Mouse (Mus musculus): Measurements from ENCODE around the gene Pogz. TPM values are rescaled to one million over a fixed set of nuclear protein-coding genes. Genes with fewer than 3 reads are reported as not detected.
A peak's percentile ranks its signal among the peaks of the same experiment; 100 is the strongest.
"Not testable (repeated sequence)": the region's sequence is repeated elsewhere in the genome, so short reads cannot be mapped to it uniquely, and the experiment has no call there.

Gene Pogz
- total RNA-seq, 2 experiments from 2014 or later = 18.7 to 21.5 TPM

- no peak for DNase-seq
- intact Hi-C loops (cut with DNase I) = no loop called here
Measured at GRCm38 (mm10) chr3:94906482-94906881, 69.1 kb downstream of the Pogz start.

DNA sequence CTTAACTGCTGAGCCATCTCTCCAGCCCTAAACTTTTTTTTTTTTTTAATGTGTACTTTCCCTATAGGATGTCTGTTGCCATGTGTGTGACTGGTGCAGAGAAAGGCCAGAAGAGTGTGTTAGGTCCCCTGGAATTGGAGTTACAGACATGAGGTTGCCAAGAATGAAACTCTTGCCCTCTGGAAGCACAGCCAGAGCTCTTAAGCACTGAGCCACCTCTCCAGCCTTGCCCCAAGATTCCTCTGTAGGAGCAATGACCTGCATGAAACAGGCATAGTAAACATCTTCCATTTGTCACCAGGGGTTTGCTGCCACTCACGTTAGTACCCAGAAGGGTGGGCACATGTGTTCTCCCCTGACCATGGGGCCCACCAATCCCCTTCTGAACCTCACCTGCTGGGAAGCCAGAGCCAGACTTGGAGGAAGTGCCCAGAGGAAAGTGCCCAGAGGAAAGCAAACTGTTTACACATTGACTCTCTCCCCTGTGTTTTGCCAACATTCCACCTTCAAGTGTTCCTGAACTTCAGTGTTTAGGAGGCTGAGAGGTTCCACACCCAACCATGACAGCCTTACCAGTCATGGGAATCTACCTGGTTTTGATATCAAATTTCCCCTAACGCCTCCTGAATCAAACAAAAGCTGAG, 73.8 kb downstream of the Pogz start:
- no peak for DNase-seq
- intact Hi-C loops (cut with DNase I) = no loop called here

DNA sequence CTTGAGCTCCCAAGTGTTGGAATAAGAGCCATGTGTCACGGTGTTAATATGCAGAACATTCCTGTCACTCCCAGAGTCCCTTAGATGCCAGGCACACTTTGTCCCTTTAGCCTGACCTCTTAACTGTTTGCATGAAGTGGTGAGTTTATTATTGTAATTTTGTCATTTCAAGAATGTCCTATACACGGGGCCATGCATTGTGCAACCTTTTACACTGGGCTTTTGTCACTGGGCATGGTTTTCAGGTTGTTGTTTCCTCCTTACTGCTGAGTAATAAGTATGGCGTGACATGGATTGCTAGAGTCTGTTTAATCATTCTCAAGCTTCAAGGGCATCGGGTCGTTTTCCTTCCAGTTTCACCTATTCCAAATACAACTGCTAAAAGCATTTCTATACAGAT, 76.4 kb downstream of the Pogz start:
- DNase-seq = no peak
- intact Hi-C loops (cut with DNase I) = no loop called here

GRCm38 (mm10) chr3:94915903-94916741, 78.8 kb downstream of the Pogz start:
- intact Hi-C loops (cut with DNase I) = no loop called here
- DNase-seq = no peak

DNA sequence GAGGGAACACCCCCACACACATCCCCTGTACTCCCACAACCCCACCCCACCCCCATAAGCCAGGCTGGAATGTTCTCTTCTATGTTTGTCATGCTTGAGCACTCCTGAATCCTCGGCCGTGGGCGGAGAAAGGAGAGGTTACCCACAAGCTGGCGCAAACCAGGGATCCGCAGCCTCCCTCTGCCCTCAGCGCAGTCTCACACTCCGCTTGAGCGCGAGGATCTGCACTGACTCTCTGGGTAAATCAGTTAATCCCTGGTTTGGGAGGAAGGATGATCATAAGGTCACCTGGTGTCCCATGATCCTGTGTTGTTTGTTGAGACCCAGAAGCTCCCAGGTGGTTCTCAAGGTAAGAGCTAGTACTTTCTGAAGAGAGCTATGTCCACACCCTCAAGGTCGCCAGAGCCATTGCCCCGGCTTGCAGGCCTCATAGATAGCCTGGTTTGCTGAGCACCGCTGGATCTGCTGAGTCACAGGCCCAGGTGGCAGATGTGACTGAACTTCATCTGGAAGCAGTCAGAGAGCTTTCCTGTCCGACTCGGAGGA, 80.5 kb downstream of the Pogz start:
- DNase-seq = no peak
- intact Hi-C loops (cut with DNase I) = no loop called here

DNA sequence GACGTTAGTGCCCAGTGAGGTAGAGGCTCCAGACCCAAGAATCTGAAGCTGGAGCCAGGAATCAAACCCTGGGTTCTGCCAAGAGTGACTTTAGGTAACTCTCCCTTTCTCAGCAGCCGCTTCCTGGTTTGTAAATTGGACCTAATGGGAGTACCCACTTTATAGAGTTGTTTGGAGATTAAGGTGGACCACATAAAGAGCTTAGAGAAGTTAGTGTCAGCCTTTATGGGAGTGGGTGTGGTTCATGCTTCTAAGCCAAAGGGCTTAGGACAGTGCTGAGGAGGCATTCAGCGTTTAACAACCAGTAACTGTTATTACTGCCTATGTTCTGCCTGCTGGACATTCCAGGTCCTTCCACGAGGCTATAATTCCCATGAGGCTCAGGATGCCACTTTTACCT, 81.5 kb downstream of the Pogz start:
- DNase-seq = no peak
- intact Hi-C loops (cut with DNase I) = no loop called here

DNA sequence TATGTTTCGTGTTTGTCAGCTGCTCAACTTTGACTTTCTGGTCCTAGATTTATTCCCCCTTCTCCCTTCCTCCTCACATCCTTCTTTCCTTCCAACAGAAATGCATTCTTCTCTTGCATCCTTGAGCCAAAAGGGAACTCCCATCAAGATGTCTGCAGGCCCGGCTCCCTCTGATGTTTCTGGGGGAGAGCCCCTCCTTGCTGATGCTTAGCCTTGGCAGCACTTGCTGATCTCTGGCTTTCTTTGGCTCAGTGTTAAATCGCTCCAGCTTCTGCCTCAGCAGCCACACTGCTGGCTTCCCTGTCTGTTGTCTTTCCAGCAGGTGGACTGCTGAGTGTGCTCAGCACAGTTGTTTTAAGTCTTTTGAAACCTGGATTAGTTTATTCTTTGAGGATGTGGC, 83.7 kb downstream of the Pogz start:
- intact Hi-C loops (cut with DNase I) = no loop called here
- no peak for DNase-seq

GRCm38 (mm10) chr3:94922333-94922732, 85.0 kb downstream of the Pogz start:
- DNase-seq = no peak
- intact Hi-C loops (cut with DNase I) = no loop called here

- intact Hi-C loops (cut with DNase I) = no loop called here
- DNase-seq = no peak
Measured at GRCm38 (mm10) chr3:94924688-94925087, 87.3 kb downstream of the Pogz start.

GRCm38 (mm10) chr3:94926301-94926736, 89.0 kb downstream of the Pogz start:
- DNase-seq; intact Hi-C loops (cut with DNase I): not testable (repeated sequence)

DNA sequence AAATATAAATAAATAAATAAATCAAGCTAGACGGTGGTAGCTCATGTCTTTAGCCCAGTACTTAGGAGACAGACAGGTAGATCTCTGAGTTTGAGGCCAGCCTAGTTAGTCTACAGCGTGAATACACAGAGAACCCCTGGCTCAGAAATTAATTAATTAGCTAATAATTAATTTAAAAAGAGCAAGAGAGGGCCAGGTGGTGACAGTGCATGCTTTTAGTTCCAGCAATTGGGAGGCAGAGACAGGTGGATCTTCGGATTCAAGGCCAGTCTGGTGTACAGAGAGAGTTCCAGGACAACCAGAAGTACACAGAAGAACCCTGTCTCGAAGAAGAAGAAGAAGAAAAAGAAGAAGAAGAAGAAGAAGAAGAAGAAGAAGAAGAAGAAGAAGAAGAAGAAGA, 91.6 kb downstream of the Pogz start:
- intact Hi-C loops (cut with DNase I) = not testable (repeated sequence)

GRCm38 (mm10) chr3:94930386-94931266, 93.3 kb downstream of the Pogz start:
- intact Hi-C loops (cut with DNase I) = loop anchor here (5.0 kb wide), 1 partner anchor 238 kb away; the partner anchor contains the start of gene Selenbp2
- DNase-seq = peak; percentile 22 to 52

More for the DNA sequence above, 91.6 kb downstream of the Pogz start:
- DNase-seq = not testable (repeated sequence)

DNA sequence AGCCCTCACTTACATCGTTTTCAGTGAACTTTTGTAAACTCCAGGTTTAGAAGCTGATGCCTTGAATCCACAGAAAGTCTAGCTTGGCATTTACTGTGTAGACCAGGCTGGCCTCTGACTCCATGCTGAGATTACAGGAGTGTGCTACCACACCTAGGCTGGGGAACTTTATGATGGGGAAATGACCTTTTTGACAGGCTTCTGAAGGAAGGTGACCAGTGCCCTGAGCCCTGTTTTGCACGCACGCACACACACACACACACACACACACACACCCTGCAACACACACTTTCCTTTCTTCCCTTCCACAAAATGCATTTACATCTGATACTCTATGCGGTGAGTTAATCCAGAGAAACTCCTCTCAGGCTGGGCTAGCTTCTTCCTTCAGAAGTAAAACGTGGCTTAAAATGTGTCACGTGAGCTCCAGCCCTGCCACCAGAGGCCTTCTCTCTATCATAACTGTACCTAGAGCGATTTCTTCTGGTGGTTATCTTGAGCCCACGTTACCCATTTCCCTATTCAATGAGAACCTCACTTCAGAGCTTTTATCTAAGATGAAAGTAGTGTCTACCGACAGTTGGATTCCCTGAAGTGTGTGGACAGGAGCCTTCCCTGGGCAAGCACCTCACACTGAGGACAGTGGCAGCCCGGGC, 94.2 kb downstream of the Pogz start:
- DNase-seq = not testable (repeated sequence)
- intact Hi-C loops (cut with DNase I) = loop anchor here (5.0 kb wide), 1 partner anchor 239 kb away; the partner anchor contains the start of gene Selenbp2

Other genes starting within 250 kb of the Pogz start
- not detected for gene Gm10972, start 194.5 kb upstream of the Pogz start, total RNA-seq (2021)
- gene Tuft1, start 178.7 kb upstream of the Pogz start, total RNA-seq (2021) = 1 to 10 TPM; 2.5 to 2.9 TPM
- gene Selenbp2, start 144.0 kb upstream of the Pogz start, total RNA-seq (2021) = 10 to 100 TPM; 13.3 to 14.6 TPM
- under 1 TPM; 0.35 to 0.83 TPM for gene Cgn, start 51.1 kb upstream of the Pogz start, total RNA-seq (2021)
- gene Psmb4, start 49.4 kb downstream of the Pogz start, total RNA-seq (2021) = 100 to 1,000 TPM; 231 to 243 TPM
- gene Selenbp1, start 95.5 kb downstream of the Pogz start, total RNA-seq (2021) = 100 to 1,000 TPM; 110 to 122 TPM
- gene Rfx5, start 116.5 kb downstream of the Pogz start, total RNA-seq (2021) = 1 to 10 TPM; 4.4 to 6.5 TPM
- 10 to 100 TPM; 24.6 to 30.3 TPM for gene Pi4kb, start 137.2 kb downstream of the Pogz start, total RNA-seq (2021)
- gene Zfp687, start 177.9 kb downstream of the Pogz start, total RNA-seq (2021) = 10 to 100 TPM; 11.4 to 15.8 TPM
- gene Psmd4, start 205.0 kb downstream of the Pogz start, total RNA-seq (2021) = 100 to 1,000 TPM; 136 to 151 TPM

All from heart, postnatal 36 days (tissue).